In the genomic region with DNA sequence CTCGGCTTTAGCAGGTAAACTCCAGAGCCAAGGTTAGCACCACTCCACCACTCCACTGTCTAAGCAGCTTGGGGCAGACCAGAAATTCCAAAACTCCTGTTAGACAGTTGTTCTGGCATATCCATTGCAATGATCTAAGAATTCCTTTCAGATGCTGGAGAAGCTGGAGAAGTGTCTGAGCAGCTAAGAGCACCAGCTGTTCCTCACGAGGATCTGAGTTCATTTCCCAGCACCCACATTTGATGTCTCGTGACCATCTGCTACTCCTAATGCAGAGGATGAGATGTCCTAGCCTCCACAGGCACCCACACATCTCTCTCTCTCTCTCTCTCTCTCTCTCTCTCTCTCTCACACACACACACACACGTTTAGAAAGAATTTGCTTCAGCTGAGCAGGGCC, we compare ENCODE assay signal across 26 mouse cellular contexts. TPM values are rescaled to one million over a fixed set of nuclear protein-coding genes. Genes with fewer than 3 reads are reported as not detected.
"Had no signal": no experiment of that assay in that cellular context is flagged by ENCODE, and none has a peak within 500 bp of the region (broad histone marks: within the 10 kb centered on the region; RNA-seq: fewer than 3 reads in every experiment).

No protein-coding gene starts in this region.

- H3K4me2 ChIP-seq: heart, embryonic 12.5 days; hindbrain, embryonic 13.5 days; hindbrain, embryonic 15.5 days; limb, embryonic 13.5 days; limb, embryonic 15.5 days; liver, embryonic 12.5 days had no signal

- H3K4me3 ChIP-seq: gastrocnemius, adult 2 months; heart, embryonic 10.5 days; heart, embryonic 12.5 days; hindbrain, embryonic 13.5 days; hindbrain, embryonic 15.5 days; limb, embryonic 13.5 days; limb, embryonic 15.5 days; liver, embryonic 12.5 days had no signal

- ATAC-seq: hindbrain, postnatal 0 days; intestine, embryonic 16.5 days; liver, embryonic 12.5 days had no signal

- H3K27ac ChIP-seq: gastrocnemius, adult 2 months; heart, embryonic 10.5 days; hindbrain, embryonic 13.5 days; hindbrain, embryonic 15.5 days; hindbrain, postnatal 0 days; limb, embryonic 13.5 days; limb, embryonic 15.5 days; liver, embryonic 12.5 days; liver, embryonic 14.5 days had no signal

- DNase-seq: gastrocnemius, adult 2 months; gastrocnemius, postnatal 10 days; gastrocnemius, postnatal 25 days; heart, adult 18-20 months; heart, postnatal 10 days; kidney, adult 11 months; kidney, adult 2 months; kidney, adult 9 months; kidney, postnatal 14 days; kidney, postnatal 36 days; layer of hippocampus, adult 9-11 months; layer of hippocampus, postnatal 36 days; left cerebral cortex, postnatal 4 days had no signal

- H3K9ac ChIP-seq: heart, embryonic 12.5 days; hindbrain, embryonic 13.5 days; hindbrain, embryonic 15.5 days; limb, embryonic 13.5 days; limb, embryonic 15.5 days; liver, embryonic 12.5 days; liver, embryonic 14.5 days had no signal

- H3K27me3 ChIP-seq: heart, embryonic 12.5 days had no signal

- H3K9me3 ChIP-seq: heart, embryonic 10.5 days; heart, embryonic 12.5 days; hindbrain, embryonic 13.5 days; hindbrain, embryonic 15.5 days; limb, embryonic 13.5 days; limb, embryonic 15.5 days; liver, embryonic 12.5 days had no signal

- H3K36me3 ChIP-seq: heart, embryonic 10.5 days; heart, embryonic 12.5 days; hindbrain, embryonic 13.5 days; hindbrain, embryonic 15.5 days; limb, embryonic 13.5 days; limb, embryonic 15.5 days; liver, embryonic 12.5 days had no signal

RNA-seq across cellular contexts. Expression of gene Lrrc74b, which starts 4.1 kb away (rescaled TPM):
- total RNA-seq: granulocyte monocyte progenitor cell, adult 5-6 weeks; heart, adult 18-20 months; heart, adult 8-10 months; liver, adult 2 months had no signal
- polyA plus RNA-seq: limb, embryonic 13.5 days; limb, embryonic 15.5 days; liver, adult 2 months; liver, embryonic 12.5 days had no signal

RNA-seq across cellular contexts. Expression of gene P2rx6, which starts 4.8 kb away (rescaled TPM):
- total RNA-seq: granulocyte monocyte progenitor cell, adult 5-6 weeks had no signal
- polyA plus RNA-seq: liver, adult 2 months had no signal
